Mouse (Mus musculus): ENCODE measurements around the gene Srrt.

GRCm38 (mm10) chr5:137305822-137306221 lies 1.7 kb downstream of the Srrt start:
- TF ChIP-seq CTCF (IDR thresholded peaks at IDR 0.05; ENCODE audit: low read depth) (no peak), EP300 (IDR thresholded peaks at IDR 0.05; ENCODE audit: low read depth) (no peak)
